8 mouse cellular contexts compared by ENCODE assay signal in genomic region chr1:156263352-156263751, GRCm38 (mm10). TPM values are rescaled to one million over a fixed set of nuclear protein-coding genes. Genes with fewer than 3 reads are reported as not detected.
DNase-seq lines count a peak whose midpoint lies in the region; ATAC-seq and TF ChIP-seq lines count a peak whose summit lies in the region.

No protein-coding gene starts in this region.

- no peak for TF ChIP-seq EP300 in MEL (IDR thresholded peaks at IDR 0.05; ENCODE audit: low read depth in 1 of 2, low read length in 2 of 2)

- H3K4me3 ChIP-seq in forebrain, embryonic 11.5 days (ENCODE audit: low read depth, low read length), result no peak overlapping the region
- no peak overlapping the region for H3K4me3 ChIP-seq in forebrain, embryonic 16.5 days (replicated peaks; ENCODE audit: low read length)
- no peak overlapping the region for H3K4me3 ChIP-seq in MEL (ENCODE audit: control insufficient read depth in 1 of 2, insufficient read depth in 1 of 2, low read depth in 2 of 2, low read length in 2 of 2)

- DNase-seq in forebrain, embryonic 11.5 days (ENCODE audit: low spot score), result peak; percentile 80
- DNase-seq in MEL (ENCODE audit: low read depth, low spot score), result peak; percentile 52
- DNase-seq in cerebellum, adult 11-12 months, result peak; percentile 22
- peak; percentile 12 to 22 for DNase-seq in gastrocnemius, adult 8-10 months (ENCODE audit: low spot score in 2 of 2)
- peak; percentile 36 for DNase-seq in layer of hippocampus, adult 9-10 months (ENCODE audit: low spot score)
- DNase-seq in lung, postnatal 36 days, result peak; percentile 78
- DNase-seq in splenic B cell, adult 2 months (ENCODE audit: low read depth, low spot score), result peak; percentile 38

- H3K27ac ChIP-seq in forebrain, embryonic 11.5 days (ENCODE audit: low read depth, low read length), result no peak overlapping the region
- no peak overlapping the region for H3K27ac ChIP-seq in forebrain, embryonic 16.5 days (ENCODE audit: low read length)
- no peak overlapping the region for H3K27ac ChIP-seq in MEL (ENCODE audit: control insufficient read depth, low read depth, low read length)

- no peaks in the 10 kb centered on the region for H3K36me3 ChIP-seq in forebrain, embryonic 11.5 days (ENCODE audit: control insufficient read depth, insufficient read depth, low read length)
- H3K36me3 ChIP-seq in forebrain, embryonic 16.5 days (ENCODE audit: control insufficient read depth, insufficient read depth), result no peaks in the 10 kb centered on the region
- no peaks in the 10 kb centered on the region for H3K36me3 ChIP-seq in MEL (ENCODE audit: control insufficient read depth in 1 of 2, insufficient read depth in 2 of 2, low read length in 2 of 2)
- H3K36me3 ChIP-seq in splenic B cell, adult 2 months (ENCODE audit: control insufficient read depth, insufficient read depth, low read length, poor library complexity, severe bottlenecking), result no peaks in the 10 kb centered on the region

- no peaks in the 10 kb centered on the region; the same call in 1 of the 2 replicates for H3K27me3 ChIP-seq in forebrain, embryonic 11.5 days (ENCODE audit: control insufficient read depth, insufficient read depth, low read length)
- H3K27me3 ChIP-seq in forebrain, embryonic 16.5 days (replicated peaks; ENCODE audit: control insufficient read depth, insufficient read depth, low read length), result no peaks in the 10 kb centered on the region
- no peaks in the 10 kb centered on the region for H3K27me3 ChIP-seq in MEL (ENCODE audit: control insufficient read depth in 1 of 2, insufficient read depth in 2 of 2, low read length in 2 of 2)
- H3K27me3 ChIP-seq in splenic B cell, adult 2 months (ENCODE audit: control insufficient read depth, insufficient read depth, low read length, poor library complexity, severe bottlenecking), result no peaks in the 10 kb centered on the region

- no peak for ATAC-seq in forebrain, embryonic 11.5 days (replicated peaks; ENCODE audit: low FRiP score)
- ATAC-seq in forebrain, embryonic 16.5 days, result no peak

- WGBS in forebrain, embryonic 11.5 days, result 47% methylated on average over 2 of the region's 2 CpGs
- WGBS in forebrain, embryonic 16.5 days, result 46% methylated on average over 2 of the region's 2 CpGs

- no peak overlapping the region for H3K4me2 ChIP-seq in forebrain, embryonic 11.5 days (ENCODE audit: low read depth, low read length, severe bottlenecking)
- H3K4me2 ChIP-seq in forebrain, embryonic 16.5 days (ENCODE audit: low read length), result no peak overlapping the region

- H3K9ac ChIP-seq in forebrain, embryonic 11.5 days (ENCODE audit: low read length), result no peak overlapping the region
- H3K9ac ChIP-seq in forebrain, embryonic 16.5 days (replicated peaks; ENCODE audit: low read depth, low read length), result no peak overlapping the region
- H3K9ac ChIP-seq in MEL (ENCODE audit: control insufficient read depth, low read depth, low read length, poor library complexity, severe bottlenecking), result no peak overlapping the region

- no peak for TF ChIP-seq POLR2A in MEL (IDR thresholded peaks at IDR 0.05; ENCODE audit: control insufficient read depth in 1 of 2, insufficient read depth in 1 of 2, low read depth in 1 of 2, low read length in 2 of 2, poor library complexity in 1 of 2)

- no peaks in the 10 kb centered on the region for H3K4me1 ChIP-seq in forebrain, embryonic 11.5 days (replicated peaks; ENCODE audit: control insufficient read depth, insufficient read depth, low read length)
- no peaks in the 10 kb centered on the region for H3K4me1 ChIP-seq in forebrain, embryonic 16.5 days (replicated peaks; ENCODE audit: control insufficient read depth, insufficient read depth, low read length)
- no peaks in the 10 kb centered on the region for H3K4me1 ChIP-seq in MEL (ENCODE audit: control insufficient read depth in 1 of 2, insufficient read depth in 2 of 2, low read length in 2 of 2)

- peak; percentile 82 for TF ChIP-seq RAD21 in MEL (IDR thresholded peaks at IDR 0.05; ENCODE audit: low read depth, low read length)

- no peaks in the 10 kb centered on the region for H3K79me2 ChIP-seq in MEL (ENCODE audit: control insufficient read depth, insufficient read depth, low read length, poor library complexity)

- TF ChIP-seq CTCF in MEL (IDR thresholded peaks at IDR 0.05 in 2 of 3, conservative IDR thresholded peaks at IDR 0.05 in 1 of 3; ENCODE audit: control insufficient read depth in 1 of 3, insufficient read depth in 1 of 3, low read depth in 2 of 3, low read length in 3 of 3, poor library complexity in 1 of 3, severe bottlenecking in 1 of 3), result peak; percentile 86 to 97 (median 87)

- no peaks in the 10 kb centered on the region for H3K9me3 ChIP-seq in forebrain, embryonic 11.5 days (ENCODE audit: control insufficient read depth, low read length)
- no peaks in the 10 kb centered on the region for H3K9me3 ChIP-seq in forebrain, embryonic 16.5 days (ENCODE audit: control insufficient read depth, low read length)
- H3K9me3 ChIP-seq in MEL (replicated peaks; ENCODE audit: insufficient read depth, low read length), result no peaks in the 10 kb centered on the region

TF ChIP-seq in MEL, 35 proteins besides CTCF, POLR2A, EP300 and RAD21:
- TF ChIP-seq ZC3H11A (IDR thresholded peaks at IDR 0.05; ENCODE audit: low read depth, low read length) (peak; percentile 65), CHD1 (IDR thresholded peaks at IDR 0.05; ENCODE audit: low read depth, low read length) (no peak), SMC3 (IDR thresholded peaks at IDR 0.05; ENCODE audit: low read depth, low read length) (peak; percentile 73), MAX (IDR thresholded peaks at IDR 0.05; ENCODE audit: low read length) (no peak), ETS1 (IDR thresholded peaks at IDR 0.05; ENCODE audit: low read depth, low read length) (no peak)

RNA-seq across cellular contexts. Expression of gene Tdrd5, which starts 40.1 kb away (rescaled TPM):
- polyA plus RNA-seq in forebrain, embryonic 11.5 days (2014; fragmentation: Nextera tagmentation; extraction: Ambion mirVana), result 0.07 and 0.32 TPM in 2 replicates
- 0.41 and 1.3 TPM in 2 replicates for polyA plus RNA-seq in forebrain, embryonic 16.5 days (2015; fragmentation: Nextera tagmentation; extraction: Ambion mirVana)
- 3.4 TPM in 2 replicates for total RNA-seq in MEL (2012; rRNA removed)
- 1 to 10 TPM in 1 of 2 experiments, not detected in 1; 4.1 TPM for polyA plus RNA-seq in MEL (2012; ENCODE audit: insufficient read depth in 1 of 2, insufficient read length in 2 of 2, low read depth in 1 of 2, low replicate concordance in 2 of 2, missing spikeins in 1 of 2)
- not detected for total RNA-seq in gastrocnemius, adult 8-10 months (2022)

RNA-seq across cellular contexts. Expression of gene Nphs2, which starts 47.2 kb away (rescaled TPM):
- polyA plus RNA-seq in forebrain, embryonic 11.5 days (2014; fragmentation: Nextera tagmentation; extraction: Ambion mirVana), result 0.21 and 0.41 TPM in 2 replicates
- 0.75 and 1.1 TPM in 2 replicates for polyA plus RNA-seq in forebrain, embryonic 16.5 days (2015; fragmentation: Nextera tagmentation; extraction: Ambion mirVana)
- not detected in 2 replicates for total RNA-seq in MEL (2012; rRNA removed)
- polyA plus RNA-seq in MEL (2012; ENCODE audit: insufficient read depth in 1 of 2, insufficient read length in 2 of 2, low read depth in 1 of 2, low replicate concordance in 2 of 2, missing spikeins in 1 of 2), result not detected
- total RNA-seq in gastrocnemius, adult 8-10 months (2022), result not detected

RNA-seq across cellular contexts. Expression of gene Fam163a, which starts 58.5 kb away (rescaled TPM):
- polyA plus RNA-seq in forebrain, embryonic 11.5 days (2014; fragmentation: Nextera tagmentation; extraction: Ambion mirVana), result 2.6 and 3.2 TPM in 2 replicates
- polyA plus RNA-seq in forebrain, embryonic 16.5 days (2015; fragmentation: Nextera tagmentation; extraction: Ambion mirVana), result 1.7 and 2.6 TPM in 2 replicates
- not detected in 2 replicates for total RNA-seq in MEL (2012; rRNA removed)
- not detected for polyA plus RNA-seq in MEL (2012; ENCODE audit: insufficient read depth in 1 of 2, insufficient read length in 2 of 2, low read depth in 1 of 2, low replicate concordance in 2 of 2, missing spikeins in 1 of 2)
- total RNA-seq in gastrocnemius, adult 8-10 months (2022), result not detected

Comparison
In these comparisons a context has a peak if more than half of its experiments do, and no peak if none do; other contexts are left out.
1. DNase-seq: peak in every context shown above with its lines; median percentile 80 in forebrain, embryonic 11.5 days; 78 in lung, postnatal 36 days; 52 in MEL; 38 in splenic B cell, adult 2 months; 36 in layer of hippocampus, adult 9-10 months; 22 in cerebellum, adult 11-12 months; 17 in gastrocnemius, adult 8-10 months.